Mouse (Mus musculus) liver, embryonic 13.5 days (tissue): ENCODE measurements around the gene Arl14. TPM values are rescaled to one million over a fixed set of nuclear protein-coding genes. Genes with fewer than 3 reads are reported as not detected.
"Not testable (repeated sequence)": the region's sequence is repeated elsewhere in the genome, so short reads cannot be mapped to it uniquely, and the experiment has no call there.

Experiments
- ATAC-seq: fragments of 200-750 bp; cut with Nextera tagmentation; 2 replicates; pipeline ENCODE4 v1.8.0; 2017; ENCODE audit warnings: low read depth, mild to moderate bottlenecking, moderate number of reproducible peaks, moderate library complexity
- DNase-seq: peaks from one replicate; pipeline ENCODE4 v3.0.0; 2022
- H3K27ac ChIP-seq: fragments of 300-500 bp; sonication (generic); 2 replicates; pipeline ENCODE4 v1.5.1; 2015; ENCODE audit warnings: moderate library complexity, mild to moderate bottlenecking, inconsistent platforms
- H3K27me3 ChIP-seq: fragments of 300-500 bp; sonication (generic); 2 replicates; pipeline ENCODE4 v1.6.1; 2015; ENCODE audit warnings: mild to moderate bottlenecking, inconsistent platforms
- H3K36me3 ChIP-seq: fragments of 300-500 bp; sonication (generic); 2 replicates; pipeline ENCODE4 v1.6.1; 2015; ENCODE audit warnings: mild to moderate bottlenecking, inconsistent platforms
- H3K4me1 ChIP-seq: fragments of 300-500 bp; sonication (generic); replicated peaks from 2 replicates; pipeline ENCODE4 v1.6.1; 2015; ENCODE audit warnings: inconsistent platforms
- H3K4me2 ChIP-seq: fragments of 300-500 bp; sonication (generic); 2 replicates; pipeline ENCODE4 v1.6.1; 2015; ENCODE audit warnings: inconsistent platforms, mild to moderate bottlenecking, moderate library complexity
- H3K4me3 ChIP-seq: fragments of 300-500 bp; sonication (generic); replicated peaks from 2 replicates; pipeline ENCODE4 v1.5.1; 2015; ENCODE audit warnings: mild to moderate bottlenecking, inconsistent platforms
- H3K9ac ChIP-seq: fragments of 300-500 bp; sonication (generic); 2 replicates; pipeline ENCODE4 v1.6.1; 2015; ENCODE audit warnings: mild to moderate bottlenecking, inconsistent platforms
- H3K9me3 ChIP-seq: fragments of 300-500 bp; sonication (generic); replicated peaks from 2 replicates; pipeline ENCODE4 v1.6.1; 2016; ENCODE audit warnings: inconsistent platforms
- WGBS: fragments of 180-500 bp; shearing (Covaris S2); methylation state at CpG from one replicate; pipeline ENCODE4 v1.1.7; 2015; ENCODE audit not compliant: insufficient replicate concordance; 5-methylcytosine and 5-hydroxymethylcytosine counted together
- polyA plus RNA-seq: library from polyadenylated mRNA; unstranded; fragments of >200 nt; fragmentation: Nextera tagmentation; extraction: Ambion mirVana; gene quantifications from 2 replicates; pipeline ENCODE4 v1.2.1, GENCODE M21; 2015

Arl14 gene
- polyA plus RNA-seq, 1 experiment from 2014 or later = not detected

DNA sequence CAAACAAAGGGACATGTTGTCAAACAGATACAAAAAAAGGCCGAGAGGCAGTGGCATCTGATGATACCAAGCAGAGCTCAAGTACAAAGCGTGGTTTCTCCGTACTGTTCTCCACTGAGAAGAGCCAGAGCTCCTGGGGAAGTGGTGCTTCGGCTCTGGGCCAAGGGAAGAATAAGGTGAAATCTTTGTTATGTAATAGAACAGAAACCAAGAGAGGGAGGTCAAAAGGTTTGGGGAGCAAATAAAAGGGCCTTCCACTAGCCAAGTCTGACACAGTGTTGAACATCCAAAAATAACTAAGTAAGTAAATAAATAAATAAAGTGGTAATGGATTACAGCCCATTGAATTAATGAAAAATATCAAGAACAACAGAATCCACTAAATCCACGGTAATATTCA, 17.0 kb downstream of the Arl14 start:
- WGBS = 71% methylated on average over 5 of the region's 5 CpGs

DNA sequence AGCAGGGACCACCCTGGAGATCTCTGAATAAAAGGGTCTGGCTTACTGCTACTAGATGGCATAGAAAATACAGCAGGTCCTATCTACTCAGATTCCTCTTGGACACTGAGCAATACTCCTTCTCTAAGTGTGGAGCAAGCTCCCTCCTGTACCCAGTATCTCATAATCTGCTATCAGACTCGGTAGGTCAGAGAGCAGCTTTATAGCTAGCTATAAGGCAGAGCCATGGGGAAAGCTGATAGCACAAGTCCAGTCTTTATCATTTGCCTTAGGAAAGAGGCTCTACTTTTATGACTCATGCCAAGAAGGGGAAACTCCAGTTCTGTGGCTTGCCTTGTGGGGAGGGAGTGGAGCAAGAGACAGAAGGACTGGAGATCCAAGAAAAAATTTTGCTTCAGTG, 18.8 kb downstream of the Arl14 start:
- Histone ChIP-seq H3K36me3 (no peaks in the 10 kb centered on the region), H3K27ac (no peak overlapping the region), H3K4me1 (no peaks in the 10 kb centered on the region), H3K4me2 (no peak overlapping the region), H3K4me3 (no peak overlapping the region), H3K9me3 (no peaks in the 10 kb centered on the region), H3K27me3 (no peaks in the 10 kb centered on the region), H3K9ac (no peak overlapping the region)
- DNase-seq = no peak
- ATAC-seq = no peak
- 17% methylated on average over 1 of the region's 1 CpGs for WGBS

More for the DNA sequence above, 17.0 kb downstream of the Arl14 start:
- Histone ChIP-seq H3K27ac (no peak overlapping the region), H3K4me3 (no peak overlapping the region), H3K9me3 (no peaks in the 10 kb centered on the region), H3K4me2 (no peak overlapping the region), H3K9ac (no peak overlapping the region), H3K36me3 (no peaks in the 10 kb centered on the region), H3K27me3 (no peaks in the 10 kb centered on the region), H3K4me1 (no peaks in the 10 kb centered on the region)
- ATAC-seq = no peak
- no peak for DNase-seq

- Histone ChIP-seq H3K9me3 (no peaks in the 10 kb centered on the region), H3K4me3 (no peak overlapping the region), H3K9ac (no peak overlapping the region), H3K27me3 (no peaks in the 10 kb centered on the region), H3K36me3 (no peaks in the 10 kb centered on the region), H3K27ac (no peak overlapping the region), H3K4me2 (no peak overlapping the region), H3K4me1 (no peaks in the 10 kb centered on the region)
- ATAC-seq (no peak), DNase-seq (no peak)
- 73% methylated on average over 17 of the region's 17 CpGs for WGBS
Observed at GRCm38 (mm10) chr3:69253096-69253866, 31.1 kb downstream of the Arl14 start.

- no peak for DNase-seq
- Histone ChIP-seq H3K4me2 (no peak overlapping the region), H3K4me1 (no peaks in the 10 kb centered on the region), H3K4me3 (no peak overlapping the region), H3K27me3 (no peaks in the 10 kb centered on the region), H3K9ac (no peak overlapping the region), H3K36me3 (no peaks in the 10 kb centered on the region), H3K27ac (no peak overlapping the region), H3K9me3 (no peaks in the 10 kb centered on the region)
- 68% methylated on average over 7 of the region's 7 CpGs for WGBS
- ATAC-seq = no peak
Observed at GRCm38 (mm10) chr3:69254676-69255075, 32.5 kb downstream of the Arl14 start.

DNA sequence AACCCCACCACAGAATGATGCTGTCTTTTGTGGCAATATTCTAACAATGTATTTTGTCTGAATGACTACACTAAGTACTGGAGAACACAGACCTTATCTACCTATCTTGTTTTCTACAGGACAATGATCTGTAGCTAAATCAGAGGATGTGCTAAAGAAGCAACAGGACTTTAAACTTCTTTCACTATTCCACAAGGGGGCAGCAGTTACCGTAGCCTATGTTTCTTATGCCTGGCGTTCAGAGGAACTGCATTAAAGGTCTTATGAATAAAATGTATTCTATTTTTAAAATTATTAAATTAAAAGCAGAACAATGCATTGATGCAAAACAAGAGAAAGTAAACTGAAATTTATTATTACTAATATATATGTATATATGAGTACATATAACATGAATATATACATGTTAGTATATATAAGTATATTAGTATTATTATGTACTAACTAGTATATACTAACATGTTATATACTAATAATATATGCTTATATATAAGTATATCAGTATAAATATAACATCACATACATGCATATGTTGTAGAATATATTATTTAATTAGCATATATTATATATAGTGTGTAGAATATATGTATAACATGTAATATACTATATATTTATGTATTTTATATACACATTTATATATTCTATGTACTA, 35.0 kb downstream of the Arl14 start:
- 6% methylated on average over 2 of the region's 2 CpGs for WGBS
- no peaks in the 10 kb centered on the region for H3K9me3 ChIP-seq
- no peak overlapping the region for H3K9ac ChIP-seq
- no peaks in the 10 kb centered on the region for H3K4me1 ChIP-seq
- DNase-seq (peak; percentile 15), ATAC-seq (no peak)
- H3K27me3 ChIP-seq = no peaks in the 10 kb centered on the region
- H3K4me3 ChIP-seq = no peak overlapping the region
- H3K4me2 ChIP-seq = no peak overlapping the region
- H3K27ac ChIP-seq = no peak overlapping the region
- H3K36me3 ChIP-seq = no peaks in the 10 kb centered on the region

- no peak for ATAC-seq
- no peak overlapping the region for H3K4me2 ChIP-seq
Observed at GRCm38 (mm10) chr3:69263010-69263643, 40.9 kb downstream of the Arl14 start.

DNA sequence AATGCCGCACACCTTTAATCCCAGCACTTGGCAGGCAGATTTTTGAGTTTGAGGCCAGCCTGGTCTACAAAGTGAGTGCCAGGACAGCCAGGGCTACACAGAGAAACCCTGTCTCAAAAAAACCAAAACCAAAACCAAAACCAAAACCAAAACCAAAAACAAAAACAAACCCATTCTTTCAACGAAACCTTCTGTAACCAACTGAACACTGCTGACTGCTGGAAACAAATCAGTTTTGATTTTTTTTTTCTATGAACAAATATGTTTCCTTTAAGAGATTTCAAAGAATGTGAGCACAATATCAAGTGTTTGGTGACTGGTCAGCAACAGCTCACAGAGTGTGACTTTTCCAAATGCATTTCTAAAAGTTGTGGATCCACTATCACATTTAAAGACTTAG, 42.1 kb downstream of the Arl14 start:
- not testable (repeated sequence) for H3K4me2 ChIP-seq, H3K4me3 ChIP-seq, H3K9me3 ChIP-seq, H3K27me3 ChIP-seq, DNase-seq, H3K4me1 ChIP-seq, H3K9ac ChIP-seq, H3K36me3 ChIP-seq, ATAC-seq, H3K27ac ChIP-seq
- 73% methylated on average over 2 of the region's 2 CpGs for WGBS

More at GRCm38 (mm10) chr3:69263010-69263643, 40.9 kb downstream of the Arl14 start:
- H3K27me3 ChIP-seq = no peaks in the 10 kb centered on the region
- H3K27ac ChIP-seq = no peak overlapping the region
- H3K4me1 ChIP-seq = no peaks in the 10 kb centered on the region
- no peak overlapping the region for H3K9ac ChIP-seq
- no peaks in the 10 kb centered on the region for H3K9me3 ChIP-seq
- DNase-seq = no peak
- 64% methylated on average over 7 of the region's 7 CpGs for WGBS
- H3K36me3 ChIP-seq = no peaks in the 10 kb centered on the region
- no peak overlapping the region for H3K4me3 ChIP-seq

DNA sequence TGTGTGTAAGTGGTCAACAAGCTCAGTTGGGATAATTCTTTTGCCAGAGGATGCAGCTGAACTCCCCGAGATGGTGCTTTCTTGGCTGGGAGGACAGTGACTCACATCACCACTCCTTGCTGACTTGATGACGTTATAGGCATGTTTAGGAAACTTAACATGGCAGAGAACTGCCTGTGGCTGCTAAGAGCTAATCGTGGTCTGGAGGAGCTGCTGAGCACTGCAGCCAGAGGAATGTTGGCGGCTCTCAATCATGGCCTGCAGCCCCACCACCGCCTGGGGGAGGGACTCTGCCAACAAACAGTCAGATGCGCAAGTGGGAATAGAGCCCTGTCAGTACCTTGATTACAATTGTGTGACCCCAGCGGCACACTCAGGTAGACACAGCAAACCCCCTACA, 49.6 kb downstream of the Arl14 start:
- ATAC-seq = no peak
- no peak overlapping the region for H3K27ac ChIP-seq
- no peaks in the 10 kb centered on the region for H3K9me3 ChIP-seq
- no peak overlapping the region for H3K4me3 ChIP-seq
- no peaks in the 10 kb centered on the region for H3K4me1 ChIP-seq
- no peak overlapping the region for H3K4me2 ChIP-seq
- 53% methylated on average over 7 of the region's 7 CpGs for WGBS
- H3K9ac ChIP-seq = no peak overlapping the region
- no peak for DNase-seq
- H3K27me3 ChIP-seq = no peaks in the 10 kb centered on the region
- H3K36me3 ChIP-seq = no peaks in the 10 kb centered on the region

Other genes with a start within 250 kb of the Arl14 start
- 5.9 and 7.1 TPM in 2 replicates for gene Ift80, start 217.8 kb upstream of the Arl14 start, polyA plus RNA-seq
- gene Smc4, start 217.7 kb upstream of the Arl14 start, polyA plus RNA-seq = 166 and 219 TPM in 2 replicates
- 135 and 164 TPM in 2 replicates for gene Trim59, start 177.7 kb upstream of the Arl14 start, polyA plus RNA-seq
- gene Kpna4, start 95.3 kb upstream of the Arl14 start, polyA plus RNA-seq = 16.1 and 19.3 TPM in 2 replicates
- gene Ppm1l, start 94.4 kb downstream of the Arl14 start, polyA plus RNA-seq = 4.5 and 5.4 TPM in 2 replicates